Mouse (Mus musculus): ENCODE results near the gene Krtap9-5.

GRCm38 (mm10) chr11:99935991-99936390 is 12.3 kb upstream of the Krtap9-5 start, which contains the start of gene Krtap31-2:
- TF ChIP-seq CTCF (IDR thresholded peaks at IDR 0.05; ENCODE audit: low read depth) (no peak), EP300 (IDR thresholded peaks at IDR 0.05; ENCODE audit: low read depth) (no peak)

All from heart, postnatal 0 days (tissue).